Mouse (Mus musculus): ENCODE measurements around the gene Fh1.

GRCm38 (mm10) chr1:175580346-175580745 lies 45.1 kb downstream of the Fh1 start:
- TF ChIP-seq POLR2A (IDR thresholded peaks at IDR 0.05; ENCODE audit: control insufficient read depth in 1 of 2, insufficient read depth in 1 of 2, low read depth in 1 of 2, low read length in 2 of 2, poor library complexity in 1 of 2) (no peak), CTCF (IDR thresholded peaks at IDR 0.05 in 2 of 3, conservative IDR thresholded peaks at IDR 0.05 in 1 of 3; ENCODE audit: control insufficient read depth in 1 of 3, insufficient read depth in 1 of 3, low read depth in 2 of 3, low read length in 3 of 3, poor library complexity in 1 of 3, severe bottlenecking in 1 of 3) (no peak), TAL1 (IDR thresholded peaks at IDR 0.05; ENCODE audit: low read length) (no peak), ZKSCAN1 (IDR thresholded peaks at IDR 0.05; ENCODE audit: low read depth, low read length) (no peak), NRF1 (IDR thresholded peaks at IDR 0.05; ENCODE audit: insufficient read depth, low read depth, low read length, poor library complexity, severe bottlenecking) (no peak), MYC (IDR thresholded peaks at IDR 0.05; ENCODE audit: low read depth, low read length) (no peak), USF1 (IDR thresholded peaks at IDR 0.05; ENCODE audit: low read depth, low read length) (no peak), CHD2 (IDR thresholded peaks at IDR 0.05; ENCODE audit: low read length) (no peak), JUND (IDR thresholded peaks at IDR 0.05; ENCODE audit: low read depth, low read length) (no peak), POLR2AphosphoS5 (IDR thresholded peaks at IDR 0.05; ENCODE audit: borderline replicate concordance, low read depth, low read length) (no peak)

All from MEL (cell line).